Mouse (Mus musculus): Measurements from ENCODE around the gene Chil1.

DNA sequence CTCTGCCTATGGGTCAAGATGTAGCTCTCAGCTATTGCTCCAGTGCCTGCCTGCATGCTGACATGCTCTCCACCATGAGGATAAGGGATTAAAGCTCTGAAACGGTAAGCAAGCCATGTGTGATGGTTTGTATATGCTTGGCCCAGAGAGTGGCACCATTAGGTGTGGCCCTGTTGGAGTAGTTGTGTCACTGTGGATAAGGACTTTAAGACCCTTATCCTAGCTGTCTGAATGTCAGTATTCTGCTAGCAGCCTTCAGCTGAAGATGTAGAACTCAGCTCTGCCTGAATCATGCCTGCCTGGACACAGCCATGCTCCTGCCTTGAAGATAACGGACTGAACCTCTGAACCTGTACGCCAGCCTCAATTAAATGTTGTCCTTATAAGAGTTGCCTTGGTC, 15.4 kb upstream of the Chil1 start:
- TF ChIP-seq CTCF (IDR thresholded peaks at IDR 0.05; ENCODE audit: insufficient read depth, low read length) (no peak), POLR2A (IDR thresholded peaks at IDR 0.05; ENCODE audit: borderline replicate concordance, extremely low read depth, low read depth, low read length) (no peak)
